Mouse (Mus musculus) stomach, postnatal 0 days (tissue): Measurements from ENCODE around the gene Zfp36l3. TPM values are rescaled to one million over a fixed set of nuclear protein-coding genes. Genes with fewer than 3 reads are reported as not detected.
A peak's percentile ranks its signal among the peaks of the same experiment; 100 is the strongest.
"Not testable (repeated sequence)": the region's sequence is repeated elsewhere in the genome, so short reads cannot be mapped to it uniquely, and the experiment has no call there.

Experiments
- ATAC-seq: fragments of 200-750 bp; cut with Nextera tagmentation; 2 replicates; pipeline ENCODE4 v1.8.0; 2017; ENCODE audit not compliant: low FRiP score, low TSS enrichment
- DNase-seq: peaks from one replicate; pipeline ENCODE4 v3.0.0-alpha.2; 2016; ENCODE audit warnings: low spot score
- H3K27ac ChIP-seq: fragments of 300-500 bp; sonication (generic); replicated peaks from 2 replicates; pipeline ENCODE4 v1.5.1; 2014; ENCODE audit warnings: mild to moderate bottlenecking, control low read depth
- H3K27me3 ChIP-seq: fragments of 300-500 bp; sonication (generic); 2 replicates; pipeline ENCODE4 v1.6.1; 2014; ENCODE audit warnings: low read length; ENCODE audit not compliant: control insufficient read depth, insufficient read depth
- H3K36me3 ChIP-seq: fragments of 300-500 bp; sonication (generic); 2 replicates; pipeline ENCODE4 v1.6.1; 2014; ENCODE audit warnings: low read length, mixed read lengths; ENCODE audit not compliant: control insufficient read depth, insufficient read depth
- H3K4me1 ChIP-seq: fragments of 300-500 bp; sonication (generic); replicated peaks from 2 replicates; pipeline ENCODE4 v1.6.1; 2014; ENCODE audit warnings: antibody characterized with exemption; ENCODE audit not compliant: control insufficient read depth, insufficient read depth
- H3K4me2 ChIP-seq: fragments of 300-500 bp; sonication (generic); replicated peaks from 2 replicates; pipeline ENCODE4 v1.6.1; 2014; ENCODE audit warnings: low read depth, mild to moderate bottlenecking, control low read depth, moderate library complexity
- H3K4me3 ChIP-seq: fragments of 300-500 bp; sonication (generic); 2 replicates; pipeline ENCODE4 v1.5.1; 2014; ENCODE audit warnings: low read depth, low read length, control low read depth
- H3K9ac ChIP-seq: fragments of 300-500 bp; sonication (generic); 2 replicates; pipeline ENCODE4 v1.6.1; 2014; ENCODE audit warnings: mild to moderate bottlenecking, low read length, control low read depth, mixed read lengths
- H3K9me3 ChIP-seq: fragments of 300-500 bp; sonication (generic); 2 replicates; pipeline ENCODE4 v1.6.1; 2016; ENCODE audit warnings: low read length; ENCODE audit not compliant: control insufficient read depth
- CTCF ChIP-seq: IDR thresholded peaks from 2 replicates; pipeline ENCODE4 v1.5.1; 2016; ENCODE audit warnings: antibody characterized with exemption, low read depth, mild to moderate bottlenecking, moderate library complexity
- EP300 ChIP-seq: optimal IDR thresholded peaks from 2 replicates; pipeline ENCODE3; 2016; ENCODE audit warnings: antibody characterized with exemption
- WGBS: fragments of 180-500 bp; shearing (Covaris S2); extraction: QIAGEN DNeasy Blood & Tissue Kit; methylation state at CpG from one replicate; pipeline ENCODE4 v1.1.7; 2014; 5-methylcytosine and 5-hydroxymethylcytosine counted together
- polyA plus RNA-seq: library from polyadenylated mRNA; unstranded; fragments of >200 nt; fragmentation: Nextera tagmentation; extraction: Ambion mirVana; gene quantifications from 2 replicates; pipeline ENCODE4 v1.2.1, GENCODE M21; 2015

Gene Zfp36l3
- polyA plus RNA-seq = not detected in 2 replicates

GRCm38 (mm10) chrX:53776276-53776675 lies at the start of gene Zfp36l3:
Gene Zfp36l3, minus strand, starts transcription at chrX:53776394.
- Histone ChIP-seq H3K4me1 (no peaks in the 10 kb centered on the region), H3K36me3 (no peaks in the 10 kb centered on the region), H3K9ac (no peak within 1 kb of the TSS), H3K27ac (no peak within 1 kb of the TSS), H3K9me3 (no peaks in the 10 kb centered on the region), H3K27me3 (no peaks in the 10 kb centered on the region), H3K4me3 (no peak within 1 kb of the TSS), H3K4me2 (no peak within 1 kb of the TSS)
- no peak for TF ChIP-seq EP300
- DNase-seq (no peak), ATAC-seq (no peak)
- 84% methylated on average over 11 of the region's 12 CpGs for WGBS

GRCm38 (mm10) chrX:53799074-53799473 lies 22.9 kb upstream of the Zfp36l3 start:
- H3K4me2 ChIP-seq = no peak overlapping the region
- 43% methylated on average over 3 of the region's 3 CpGs for WGBS
- H3K4me3 ChIP-seq = no peak overlapping the region
- no peak for DNase-seq
- no peak overlapping the region for H3K27ac ChIP-seq
- no peak overlapping the region for H3K9ac ChIP-seq
- no peaks in the 10 kb centered on the region for H3K4me1 ChIP-seq
- H3K9me3 ChIP-seq = no peaks in the 10 kb centered on the region
- no peak for ATAC-seq
- no peaks in the 10 kb centered on the region for H3K36me3 ChIP-seq
- TF ChIP-seq CTCF (peak; percentile 55), EP300 (no peak)
- no peaks in the 10 kb centered on the region for H3K27me3 ChIP-seq

DNA sequence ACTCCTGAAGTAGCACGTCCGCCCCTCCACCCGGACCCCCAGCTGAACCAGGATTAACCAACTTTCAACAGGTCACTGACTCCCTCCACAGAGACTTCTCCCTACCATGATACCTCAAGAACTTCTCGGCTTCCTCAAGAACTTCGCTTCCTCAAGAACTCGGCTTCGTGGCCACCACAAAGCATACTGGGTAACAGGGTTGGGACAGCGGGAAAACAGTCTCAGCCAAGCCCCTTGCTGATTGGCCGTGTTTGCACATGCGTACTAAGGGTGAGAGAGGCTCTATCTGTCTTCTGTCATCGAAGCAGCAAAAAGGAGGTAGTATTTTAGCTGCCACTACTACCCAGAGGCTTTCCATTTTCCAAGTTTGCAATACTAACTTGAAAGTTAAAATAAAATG lies 21.3 kb upstream of the Zfp36l3 start, which contains the start of gene Xlr:
Gene Xlr, minus strand, starts transcription at position 188 of the 400 bp plus-strand sequence.
- not testable (repeated sequence) for ATAC-seq, H3K4me1 ChIP-seq, DNase-seq, H3K27ac ChIP-seq, H3K27me3 ChIP-seq, H3K4me2 ChIP-seq, H3K36me3 ChIP-seq, H3K9ac ChIP-seq, H3K4me3 ChIP-seq, H3K9me3 ChIP-seq
- 80% methylated on average over 11 of the region's 11 CpGs for WGBS

GRCm38 (mm10) chrX:53757736-53758135 lies 18.5 kb downstream of the Zfp36l3 start, which contains the start of gene 1700013H16Rik:
Gene 1700013H16Rik, minus strand, starts transcription at chrX:53757831.
- Histone ChIP-seq H3K4me1 (no peaks in the 10 kb centered on the region), H3K9ac (no peak within 1 kb of the TSS), H3K9me3 (no peaks in the 10 kb centered on the region), H3K4me3 (no peak within 1 kb of the TSS), H3K4me2 (no peak within 1 kb of the TSS), H3K27me3 (no peaks in the 10 kb centered on the region), H3K27ac (no peak within 1 kb of the TSS), H3K36me3 (no peaks in the 10 kb centered on the region)
- DNase-seq (no peak), ATAC-seq (no peak)
- 91% methylated on average over 16 of the region's 16 CpGs for WGBS
- TF ChIP-seq CTCF (no peak), EP300 (no peak)

DNA sequence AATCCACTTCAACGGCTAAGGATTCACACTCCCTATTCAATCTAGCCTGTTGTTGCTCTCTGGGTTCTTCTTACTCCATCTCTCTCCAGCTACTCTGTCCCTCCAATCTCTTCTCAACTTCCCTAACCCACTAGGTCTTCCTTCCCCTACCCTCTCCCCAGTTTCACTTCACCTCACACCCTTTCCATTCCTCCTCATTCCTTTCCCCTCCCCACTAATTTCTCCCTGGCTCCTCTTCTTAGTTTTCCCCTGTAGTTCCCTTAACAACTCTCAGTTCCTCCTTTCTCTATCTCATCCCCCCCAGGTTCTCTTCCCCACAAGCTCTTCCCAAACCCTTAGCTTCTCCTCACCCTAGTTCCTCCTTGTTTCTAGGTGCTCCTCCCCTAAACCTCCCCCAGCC lies 23.3 kb downstream of the Zfp36l3 start:
- H3K4me1 ChIP-seq = no peaks in the 10 kb centered on the region
- ATAC-seq (no peak), DNase-seq (no peak)
- H3K9me3 ChIP-seq = no peaks in the 10 kb centered on the region
- no peak for TF ChIP-seq CTCF
- no peak for TF ChIP-seq EP300
- no peak overlapping the region for H3K27ac ChIP-seq
- H3K4me2 ChIP-seq = no peak overlapping the region
- H3K27me3 ChIP-seq = no peaks in the 10 kb centered on the region
- WGBS = 78% methylated on average over 1 of the region's 1 CpGs
- H3K9ac ChIP-seq = no peak overlapping the region
- no peak overlapping the region for H3K4me3 ChIP-seq
- no peaks in the 10 kb centered on the region for H3K36me3 ChIP-seq

DNA sequence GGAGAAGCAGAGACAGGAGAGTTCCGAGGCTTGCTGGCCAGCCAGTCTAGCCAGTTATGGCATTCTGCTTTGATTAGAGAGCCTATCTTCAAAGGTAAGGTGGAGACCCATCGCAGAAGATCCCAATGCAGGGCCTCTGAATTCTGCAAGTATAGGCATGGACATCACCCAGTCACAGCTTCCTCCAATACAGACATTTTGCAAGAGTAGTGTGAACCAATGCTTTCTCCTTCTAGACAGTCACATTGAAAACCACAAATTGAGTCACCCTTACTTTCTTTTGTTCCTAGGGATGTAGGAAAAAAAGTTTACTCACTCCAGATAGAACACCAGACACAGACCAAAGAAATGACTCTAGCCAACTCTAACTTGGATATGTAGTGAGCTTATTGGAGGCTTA lies 47.2 kb downstream of the Zfp36l3 start:
- no peak overlapping the region for H3K4me2 ChIP-seq
- no peak for DNase-seq
- WGBS = 76% methylated on average over 2 of the region's 2 CpGs
- no peaks in the 10 kb centered on the region for H3K27me3 ChIP-seq
- H3K9me3 ChIP-seq = no peaks in the 10 kb centered on the region
- no peak for TF ChIP-seq EP300
- TF ChIP-seq CTCF = no peak
- no peak overlapping the region for H3K9ac ChIP-seq
- no peak overlapping the region for H3K27ac ChIP-seq
- H3K4me1 ChIP-seq = no peaks in the 10 kb centered on the region
- no peak overlapping the region for H3K4me3 ChIP-seq
- no peak for ATAC-seq
- no peaks in the 10 kb centered on the region for H3K36me3 ChIP-seq
